Mouse (Mus musculus) MEL (cell line): Measurements from ENCODE around the gene 4921539E11Rik.

ENCODE experiments used
- CTCF ChIP-seq, 3 experiments: IDR thresholded peaks in 2 of 3; conservative IDR thresholded peaks in 1 of 3; 2 replicates each; pipeline ENCODE4 v1.5.1; 2011 to 2012; ENCODE audit warnings: low read length in 3 of 3, low read depth in 2 of 3, mild to moderate bottlenecking in 2 of 3, improper control_type of control experiment in 1 of 3, inconsistent platforms in 1 of 3, mixed read lengths in 1 of 3, moderate library complexity in 1 of 3; ENCODE audit not compliant: control insufficient read depth in 1 of 3, insufficient read depth in 1 of 3, poor library complexity in 1 of 3, severe bottlenecking in 1 of 3
- POLR2A ChIP-seq, 2 experiments: IDR thresholded peaks; 2 replicates each; pipeline ENCODE4 v1.6.1; 2011 to 2012; ENCODE audit warnings: low read length in 2 of 2, mild to moderate bottlenecking in 2 of 2, control low read depth in 1 of 2, improper control_type of control experiment in 1 of 2, low read depth in 1 of 2, moderate library complexity in 1 of 2; ENCODE audit not compliant: control insufficient read depth in 1 of 2, insufficient read depth in 1 of 2, poor library complexity in 1 of 2
- USF1 ChIP-seq: IDR thresholded peaks from 2 replicates; pipeline ENCODE4 v1.6.1; 2014; ENCODE audit warnings: low read depth, mild to moderate bottlenecking, inconsistent platforms, low read length, improper control_type of control experiment, moderate library complexity
- ZNF384 ChIP-seq: IDR thresholded peaks from 2 replicates; pipeline ENCODE4 v1.6.1; 2012; ENCODE audit warnings: low read depth, mild to moderate bottlenecking, inconsistent platforms, low read length, improper control_type of control experiment

- TF ChIP-seq POLR2A (IDR thresholded peaks at IDR 0.05; ENCODE audit: control insufficient read depth in 1 of 2, insufficient read depth in 1 of 2, low read depth in 1 of 2, low read length in 2 of 2, poor library complexity in 1 of 2) (no peak), CTCF (IDR thresholded peaks at IDR 0.05 in 2 of 3, conservative IDR thresholded peaks at IDR 0.05 in 1 of 3; ENCODE audit: control insufficient read depth in 1 of 3, insufficient read depth in 1 of 3, low read depth in 2 of 3, low read length in 3 of 3, poor library complexity in 1 of 3, severe bottlenecking in 1 of 3) (peak in 2 of 3 experiments; percentile 10 to 33; a peak in 2 of 6 replicates), USF1 (no peak), ZNF384 (no peak)
Measured at GRCm38 (mm10) chr4:103258817-103259216, 31.8 kb downstream of the 4921539E11Rik start.
